7 mouse cellular contexts compared by ENCODE assay signal in the genomic region with DNA sequence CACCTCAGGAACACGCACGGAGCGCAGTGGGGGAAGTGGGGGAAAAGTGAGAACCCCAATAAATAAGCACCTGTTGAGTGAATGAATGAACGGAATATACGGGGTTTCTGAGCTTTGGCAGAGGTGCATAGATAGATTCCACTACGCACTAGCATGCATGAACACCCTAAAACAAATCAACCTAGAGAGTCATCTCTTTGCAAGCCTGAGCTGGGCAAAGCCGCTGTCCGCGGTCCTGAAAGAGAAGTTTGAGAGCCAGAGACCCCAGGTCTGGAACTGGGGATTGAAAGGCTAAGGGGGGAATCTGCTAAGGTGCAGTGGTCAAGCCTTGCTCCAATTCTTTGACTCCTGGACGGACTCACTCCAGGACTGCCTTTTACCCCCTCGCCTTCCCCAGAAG. TPM values are rescaled to one million over a fixed set of nuclear protein-coding genes. Genes with fewer than 3 reads are reported as not detected.
DNase-seq lines count a peak whose midpoint lies in the region; ATAC-seq and TF ChIP-seq lines count a peak whose summit lies in the region.

No protein-coding gene starts in this region.

- no peak overlapping the region for H3K9ac ChIP-seq in heart, postnatal 0 days (replicated peaks; ENCODE audit: low read depth, low read length)
- H3K9ac ChIP-seq in limb, embryonic 14.5 days (ENCODE audit: low read depth, low read length, severe bottlenecking), result no peak overlapping the region

- peaks cover 50% of the 10 kb centered on the region for H3K27me3 ChIP-seq in heart, postnatal 0 days (ENCODE audit: control insufficient read depth, insufficient read depth, low read length)
- H3K27me3 ChIP-seq in limb, embryonic 14.5 days (ENCODE audit: control insufficient read depth, insufficient read depth, low read length), result peaks cover 27% of the 10 kb centered on the region

- H3K36me3 ChIP-seq in heart, postnatal 0 days (replicated peaks; ENCODE audit: control insufficient read depth, insufficient read depth, low read length), result no peaks in the 10 kb centered on the region
- H3K36me3 ChIP-seq in limb, embryonic 14.5 days (ENCODE audit: control insufficient read depth, insufficient read depth, low read length), result no peaks in the 10 kb centered on the region

- H3K4me2 ChIP-seq in heart, postnatal 0 days (ENCODE audit: low read depth, low read length), result no peak overlapping the region
- H3K4me2 ChIP-seq in limb, embryonic 14.5 days (replicated peaks; ENCODE audit: low read depth, low read length, severe bottlenecking), result no peak overlapping the region

- H3K27ac ChIP-seq in heart, postnatal 0 days (ENCODE audit: low read depth), result no peak overlapping the region
- H3K27ac ChIP-seq in limb, embryonic 14.5 days (replicated peaks; ENCODE audit: low read depth, low read length), result no peak overlapping the region

- no peak for ATAC-seq in heart, postnatal 0 days (ENCODE audit: insufficient read depth, low read depth)
- no peak; the same call in 1 of the 2 replicates for ATAC-seq in limb, embryonic 14.5 days (ENCODE audit: low FRiP score, low read depth)

- WGBS in heart, postnatal 0 days, result 2% methylated on average over 11 of the region's 11 CpGs
- WGBS in limb, embryonic 14.5 days, result 1% methylated on average over 11 of the region's 11 CpGs

- DNase-seq in spleen, postnatal 4 days (ENCODE audit: low spot score in 2 of 2), result peak; percentile 23 to 70
- no peak for DNase-seq in spleen, adult 12 weeks (ENCODE audit: low spot score)
- peak; percentile 54 for DNase-seq in brain, embryonic 14.5 days (ENCODE audit: low read depth)
- DNase-seq in heart, postnatal 0 days (ENCODE audit: low spot score), result peak; percentile 28
- peak; percentile 74 for DNase-seq in limb, embryonic 14.5 days (ENCODE audit: low spot score)
- DNase-seq in ovary, postnatal 14 days (ENCODE audit: low spot score), result peak; percentile 41
- DNase-seq in frontal cortex, postnatal 36 days (ENCODE audit: low spot score in 2 of 2), result no peak

- TF ChIP-seq CTCF in brain, embryonic 14.5 days (IDR thresholded peaks at IDR 0.05; ENCODE audit: borderline replicate concordance, extremely low read depth, insufficient read depth, insufficient read length), result no peak
- no peak for TF ChIP-seq CTCF in heart, postnatal 0 days (IDR thresholded peaks at IDR 0.05; ENCODE audit: low read depth)

- no peak for TF ChIP-seq EP300 in heart, postnatal 0 days (IDR thresholded peaks at IDR 0.05; ENCODE audit: low read depth)

- H3K4me1 ChIP-seq in heart, postnatal 0 days (ENCODE audit: control insufficient read depth, insufficient read depth), result no peaks in the 10 kb centered on the region
- no peaks in the 10 kb centered on the region for H3K4me1 ChIP-seq in limb, embryonic 14.5 days (ENCODE audit: control insufficient read depth, insufficient read depth, low read length)

- H3K4me3 ChIP-seq in heart, postnatal 0 days (ENCODE audit: low read depth, low read length), result no peak overlapping the region
- H3K4me3 ChIP-seq in limb, embryonic 14.5 days (replicated peaks; ENCODE audit: low read length), result no peak overlapping the region

- no peak for TF ChIP-seq POLR2A in brain, embryonic 14.5 days (IDR thresholded peaks at IDR 0.05; ENCODE audit: borderline replicate concordance, extremely low read depth, insufficient read depth, insufficient read length, poor library complexity, severe bottlenecking)
- TF ChIP-seq POLR2A in limb, embryonic 14.5 days (IDR thresholded peaks at IDR 0.05; ENCODE audit: borderline replicate concordance, extremely low read depth, insufficient read depth, insufficient read length), result no peak

- no peaks in the 10 kb centered on the region for H3K9me3 ChIP-seq in heart, postnatal 0 days (replicated peaks; ENCODE audit: control insufficient read depth, low read length)
- no peaks in the 10 kb centered on the region for H3K9me3 ChIP-seq in limb, embryonic 14.5 days (ENCODE audit: control insufficient read depth, low read length)

RNA-seq across cellular contexts. Expression of a gene that starts 0.4 kb away (rescaled TPM):
- polyA plus RNA-seq in brain, embryonic 14.5 days (2012; rRNA removed), result 1.7 and 1.9 TPM in 2 replicates
- not detected in 2 replicates for total RNA-seq in heart, postnatal 0 days (2014; rRNA removed; ENCODE audit: low replicate concordance)
- not detected in 2 replicates for polyA plus RNA-seq in heart, postnatal 0 days (2015; fragmentation: Nextera tagmentation; extraction: Ambion mirVana)
- polyA plus RNA-seq in limb, embryonic 14.5 days (2012; rRNA removed), result not detected in 2 replicates
- not detected in 2 replicates for polyA plus RNA-seq in limb, embryonic 14.5 days (2014; fragmentation: Nextera tagmentation; extraction: Ambion mirVana)

Comparison
In these comparisons a context has a peak if more than half of its experiments do, and no peak if none do; other contexts are left out.
1. DNase-seq: peak in spleen, postnatal 4 days (2 of 2), brain, embryonic 14.5 days (single experiment), heart, postnatal 0 days (single experiment), limb, embryonic 14.5 days (single experiment) and ovary, postnatal 14 days (single experiment); none in spleen, adult 12 weeks (single experiment) and frontal cortex, postnatal 36 days (0 of 2).